Mouse (Mus musculus) C2C12 (cell line): ENCODE measurements around the gene Tmem38b. TPM values are rescaled to one million over a fixed set of nuclear protein-coding genes. Genes with fewer than 3 reads are reported as not detected.

Source experiments
- H3K27me3 ChIP-seq: one replicate; pipeline ENCODE4 v1.6.1; 2011; ENCODE audit not compliant: control insufficient read depth, insufficient read depth, insufficient read length
- H3K36me3 ChIP-seq: one replicate; pipeline ENCODE4 v1.6.1; 2011; ENCODE audit not compliant: control insufficient read depth, insufficient read depth
- H3K4me3 ChIP-seq: one replicate; pipeline ENCODE4 v1.5.1; 2011; ENCODE audit warnings: mild to moderate bottlenecking, control low read depth; ENCODE audit not compliant: poor library complexity, insufficient read depth, severe bottlenecking
- H3K79me2 ChIP-seq: one replicate; pipeline ENCODE4 v1.6.1; 2011; ENCODE audit not compliant: control insufficient read depth, insufficient read depth
- H3K79me3 ChIP-seq: one replicate; pipeline ENCODE4 v1.6.1; 2011; ENCODE audit warnings: low read depth, control low read depth
- H3ac ChIP-seq: one replicate; pipeline ENCODE3; 2011; ENCODE audit warnings: low read depth; ENCODE audit not compliant: control insufficient read depth, insufficient read length
- CEBPB ChIP-seq: IDR thresholded peaks from one replicate; pipeline ENCODE4 v1.6.1; 2011; ENCODE audit warnings: low read depth, mild to moderate bottlenecking, control low read depth, moderate library complexity
- CTCF ChIP-seq: IDR thresholded peaks from one replicate; pipeline ENCODE4 v1.5.1; 2011; ENCODE audit not compliant: control insufficient read depth, insufficient read depth, insufficient read length
- FOSL1 ChIP-seq: IDR thresholded peaks from one replicate; pipeline ENCODE4 v1.8.0; 2011; ENCODE audit warnings: mild to moderate bottlenecking, low read length; ENCODE audit not compliant: poor library complexity, insufficient read depth, severe bottlenecking
- MAX ChIP-seq: IDR thresholded peaks from one replicate; pipeline ENCODE4 v1.6.1; 2011; ENCODE audit warnings: mild to moderate bottlenecking, control low read depth
- MYOD1 ChIP-seq: IDR thresholded peaks from one replicate; pipeline ENCODE4 v1.6.1; 2011; ENCODE audit warnings: low read depth; ENCODE audit not compliant: control insufficient read depth, insufficient read length
- MYOG ChIP-seq: IDR thresholded peaks from one replicate; pipeline ENCODE4 v1.6.1; 2011; ENCODE audit not compliant: control insufficient read depth, insufficient read length; ENCODE audit errors: extremely low read depth
- USF1 ChIP-seq: IDR thresholded peaks from one replicate; pipeline ENCODE4 v1.6.1; 2011; ENCODE audit warnings: low read depth, mild to moderate bottlenecking, control low read depth, moderate library complexity
- polyA plus RNA-seq: library from polyadenylated mRNA; unstranded; fragments of >200 nt; fragmentation: generic; extraction: Trizol; gene quantifications from one replicate; pipeline ENCODE4 v1.2.1, GENCODE M21; 2012; ENCODE audit warnings: missing spikeins

The Tmem38b gene
- polyA plus RNA-seq, 1 experiment = 5.6 TPM

DNA sequence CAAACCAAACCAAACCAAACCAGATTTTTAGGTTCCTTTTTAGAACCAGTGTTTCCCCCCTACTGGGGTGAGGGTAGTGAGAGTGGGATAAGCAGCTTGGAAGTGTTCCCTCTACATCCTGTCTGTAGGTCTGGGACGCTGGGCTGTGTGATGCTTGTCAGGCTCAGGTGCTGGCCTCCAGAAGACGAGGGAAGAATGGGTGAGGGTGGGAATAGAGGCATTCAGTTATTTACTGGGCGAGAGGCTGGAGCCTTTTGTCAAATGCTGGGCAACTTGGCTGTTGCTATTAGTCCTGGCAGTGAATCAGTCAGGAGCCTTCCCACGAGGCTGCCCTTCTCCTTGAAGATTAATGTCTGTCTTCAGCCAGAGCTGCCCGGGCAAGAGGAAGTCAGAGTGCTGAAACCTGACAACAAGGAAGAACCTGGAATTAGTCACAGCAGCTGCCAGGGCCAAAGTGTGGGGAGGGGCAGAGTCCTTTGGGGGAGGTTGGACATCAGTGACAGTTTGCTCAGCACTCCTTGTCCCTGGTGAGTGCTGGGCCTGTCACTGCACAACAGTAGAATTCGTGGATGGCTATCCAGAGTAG, 74.6 kb downstream of the Tmem38b start:
- H3K27me3 ChIP-seq = peaks cover 8% of the 10 kb centered on the region
- no peaks in the 10 kb centered on the region for H3K36me3 ChIP-seq
- no peak overlapping the region for H3K4me3 ChIP-seq
- no peak overlapping the region for H3ac ChIP-seq
- no peaks in the 10 kb centered on the region for H3K79me2 ChIP-seq
- TF ChIP-seq USF1 (no peak), CTCF (no peak), MAX (no peak), FOSL1 (no peak), MYOG (no peak), CEBPB (no peak), MYOD1 (no peak)
- H3K79me3 ChIP-seq = no peaks in the 10 kb centered on the region

DNA sequence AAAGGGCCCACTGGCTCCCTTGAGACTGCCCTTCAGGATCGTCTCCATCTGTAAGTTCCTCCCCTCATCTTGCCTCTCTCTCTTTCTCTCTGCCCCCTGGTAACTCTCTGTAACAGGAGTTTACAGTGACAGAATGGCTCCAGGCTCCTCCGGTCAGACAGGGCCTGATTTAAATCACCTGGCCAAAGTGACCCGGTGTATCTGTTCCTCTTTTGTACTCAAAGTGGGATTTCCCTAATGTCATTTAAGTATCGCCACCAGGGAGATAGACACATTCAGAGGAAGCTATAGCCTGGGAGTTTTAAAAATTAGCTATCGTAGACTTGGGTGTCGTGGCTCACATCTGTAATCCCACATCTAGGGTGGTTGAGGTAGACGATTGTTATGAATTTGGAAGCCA, 78.5 kb downstream of the Tmem38b start:
- TF ChIP-seq MAX = no peak
- no peak for TF ChIP-seq CEBPB
- no peak for TF ChIP-seq FOSL1
- TF ChIP-seq CTCF = no peak
- no peak for TF ChIP-seq USF1
- no peak for TF ChIP-seq MYOG
- TF ChIP-seq MYOD1 = no peak
- Histone ChIP-seq H3K4me3 (no peak overlapping the region), H3K79me2 (no peaks in the 10 kb centered on the region), H3ac (no peak overlapping the region), H3K27me3 (peaks cover 8% of the 10 kb centered on the region), H3K36me3 (no peaks in the 10 kb centered on the region), H3K79me3 (no peaks in the 10 kb centered on the region)

DNA sequence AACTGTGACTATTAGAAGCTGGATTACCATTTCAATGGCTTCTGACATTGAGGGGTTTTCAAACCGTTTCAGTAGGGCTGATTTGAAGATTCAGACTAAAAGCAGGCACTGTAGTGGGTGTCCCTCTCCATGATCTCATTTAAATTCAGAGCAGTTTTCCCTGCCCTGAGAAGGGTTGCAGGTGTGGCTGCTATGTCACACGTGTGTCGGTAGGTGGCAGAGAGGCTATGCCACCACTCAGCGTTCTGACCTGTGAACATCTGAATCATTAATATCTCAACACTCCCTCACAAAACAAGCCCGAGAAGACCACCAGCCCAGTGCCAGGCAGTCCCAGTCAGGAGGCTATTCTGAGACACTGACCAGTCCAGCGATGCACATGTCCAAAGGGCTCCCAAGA, 79.7 kb downstream of the Tmem38b start:
- Histone ChIP-seq H3K36me3 (no peaks in the 10 kb centered on the region), H3K79me2 (no peaks in the 10 kb centered on the region), H3K27me3 (peaks cover 8% of the 10 kb centered on the region), H3K79me3 (no peaks in the 10 kb centered on the region), H3ac (no peak overlapping the region), H3K4me3 (no peak overlapping the region)
- TF ChIP-seq CTCF (no peak), MYOG (no peak), USF1 (no peak), MAX (no peak), FOSL1 (no peak)

DNA sequence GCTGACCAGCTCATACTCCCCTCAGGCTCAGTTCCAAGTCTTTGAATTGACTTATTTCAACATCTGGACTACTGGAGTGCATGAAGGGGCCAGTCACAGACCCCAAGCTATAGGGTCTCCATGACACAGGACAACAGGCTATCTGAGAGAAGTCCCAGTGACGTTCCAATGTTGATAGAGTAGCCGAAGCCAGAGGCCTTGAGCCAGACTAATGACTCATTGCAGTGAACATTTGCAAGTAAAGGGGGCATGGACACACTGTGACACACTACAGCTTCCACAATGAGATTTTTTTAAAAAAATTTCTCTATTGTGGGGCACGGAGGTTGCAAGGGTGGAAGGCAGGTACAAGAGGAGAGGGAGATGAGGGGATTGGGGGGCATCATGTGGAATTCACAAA, 81.2 kb downstream of the Tmem38b start:
- Histone ChIP-seq H3K27me3 (peaks cover 8% of the 10 kb centered on the region), H3K79me2 (no peaks in the 10 kb centered on the region), H3K79me3 (no peaks in the 10 kb centered on the region), H3K36me3 (no peaks in the 10 kb centered on the region), H3K4me3 (no peak overlapping the region), H3ac (no peak overlapping the region)
- no peak for TF ChIP-seq MYOD1
- no peak for TF ChIP-seq MYOG
- TF ChIP-seq MAX = no peak
- no peak for TF ChIP-seq FOSL1
- no peak for TF ChIP-seq CTCF
- TF ChIP-seq USF1 = no peak
- TF ChIP-seq CEBPB = no peak

Other genes with a start within 250 kb of the Tmem38b start
- gene Fsd1l, start 194.6 kb upstream of the Tmem38b start, polyA plus RNA-seq = 0.29 TPM
- gene Fktn, start 112.0 kb upstream of the Tmem38b start, polyA plus RNA-seq = 3.3 TPM
- 0.04 TPM for gene Tal2, start 46.3 kb upstream of the Tmem38b start, polyA plus RNA-seq